Mouse (Mus musculus): ENCODE measurements around the gene Sys1.

DNA sequence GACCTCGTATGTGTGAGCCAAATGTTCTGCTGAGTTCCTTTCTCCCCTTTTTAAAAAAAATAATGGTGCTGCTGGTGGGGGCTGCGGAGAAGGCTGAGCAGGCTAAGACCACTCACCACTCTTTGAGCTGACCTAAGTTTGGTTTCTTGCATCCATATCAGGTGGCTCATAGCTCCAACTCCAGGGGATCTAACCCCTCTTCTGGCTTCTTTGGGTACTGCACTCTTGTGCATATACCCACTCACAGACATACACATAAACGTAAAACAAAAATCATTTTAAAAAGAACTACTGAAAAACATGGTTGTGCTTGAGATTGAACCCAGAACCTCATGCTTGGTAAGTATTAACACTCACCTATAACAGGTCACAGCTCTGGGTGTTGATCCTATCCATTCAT lies 48.2 kb downstream of the Sys1 start:
- TF ChIP-seq POLR2A (IDR thresholded peaks at IDR 0.05; ENCODE audit: low read depth, low read length) (no peak), CTCF (conservative IDR thresholded peaks at IDR 0.05; ENCODE audit: insufficient read depth, insufficient read length, low read depth, low read length) (no peak)
